Mouse (Mus musculus) urinary bladder, adult 2 months (tissue): ENCODE measurements around the gene Tmtc4. TPM values are rescaled to one million over a fixed set of nuclear protein-coding genes. Genes with fewer than 3 reads are reported as not detected.

Experiments used
- DNase-seq: peaks from one replicate; pipeline ENCODE4 v3.0.0; 2022; ENCODE audit warnings: low spot score
- polyA plus RNA-seq: library from polyadenylated mRNA; depleted of rRNA; stranded (reverse); fragments of >200 nt; gene quantifications from 2 replicates; pipeline ENCODE4 v1.2.3, GENCODE M21; 2012; rRNA removed

The Tmtc4 gene
- 13.8 and 14.0 TPM in 2 replicates for polyA plus RNA-seq

DNA sequence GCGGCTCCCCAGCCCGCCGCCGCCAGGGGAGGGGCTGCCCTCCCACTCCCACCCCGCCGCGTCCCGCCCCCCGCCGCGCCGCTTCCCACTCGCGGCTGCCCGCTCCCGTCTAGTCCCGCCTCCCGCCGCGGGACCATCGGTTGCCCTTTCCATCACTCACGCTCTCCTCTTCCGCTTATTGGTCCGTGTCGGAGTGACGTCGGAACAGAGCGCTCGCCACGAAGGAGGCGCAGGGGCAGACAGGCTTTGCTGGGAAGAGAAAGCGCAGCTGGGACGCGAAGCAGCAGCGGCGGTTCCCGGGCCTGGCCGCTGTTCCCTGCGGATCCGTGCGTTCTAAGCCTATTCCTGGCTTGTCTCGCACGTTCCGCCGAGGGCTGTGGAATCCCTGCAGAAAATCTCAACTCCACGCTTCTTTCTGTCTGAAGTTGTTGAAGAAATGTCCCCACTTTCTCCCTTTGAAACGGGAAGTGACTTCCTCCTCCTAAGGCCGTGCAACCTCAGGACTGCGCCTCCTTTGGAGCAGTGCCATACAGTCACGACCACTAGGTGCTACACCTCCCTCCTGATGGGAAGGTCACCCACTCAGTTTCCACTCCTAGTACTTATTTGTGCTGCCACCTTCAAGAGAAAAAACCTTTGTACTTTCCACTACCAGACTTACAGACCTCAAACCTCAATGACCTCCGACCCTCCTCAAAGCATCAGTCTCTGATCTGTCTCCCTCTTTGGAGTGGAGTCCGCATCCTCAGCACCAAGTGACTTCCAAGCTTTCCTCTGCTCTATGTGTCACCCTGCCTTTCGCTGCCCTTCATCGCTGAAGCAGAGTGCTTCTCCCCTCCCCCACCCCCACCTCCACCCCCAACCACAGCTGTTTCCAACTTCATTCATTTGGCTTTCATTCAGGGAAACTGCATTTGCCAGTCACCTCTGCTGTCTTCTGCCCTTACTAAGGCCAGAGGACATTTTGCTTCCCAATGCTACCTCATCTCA lies at the start of gene Tmtc4:
Gene Tmtc4, minus strand, starts transcription at position 810 of the 990 bp plus-strand sequence.
- peak; percentile 86 for DNase-seq

- DNase-seq: no peak
Measured at GRCm38 (mm10) chr14:123032435-123032834, 48.6 kb upstream of the Tmtc4 start.

- DNase-seq: no peak
Measured at GRCm38 (mm10) chr14:123027876-123028275, 44.0 kb upstream of the Tmtc4 start.

- no peak for DNase-seq
Measured at GRCm38 (mm10) chr14:123022981-123023380, 39.1 kb upstream of the Tmtc4 start.

DNA sequence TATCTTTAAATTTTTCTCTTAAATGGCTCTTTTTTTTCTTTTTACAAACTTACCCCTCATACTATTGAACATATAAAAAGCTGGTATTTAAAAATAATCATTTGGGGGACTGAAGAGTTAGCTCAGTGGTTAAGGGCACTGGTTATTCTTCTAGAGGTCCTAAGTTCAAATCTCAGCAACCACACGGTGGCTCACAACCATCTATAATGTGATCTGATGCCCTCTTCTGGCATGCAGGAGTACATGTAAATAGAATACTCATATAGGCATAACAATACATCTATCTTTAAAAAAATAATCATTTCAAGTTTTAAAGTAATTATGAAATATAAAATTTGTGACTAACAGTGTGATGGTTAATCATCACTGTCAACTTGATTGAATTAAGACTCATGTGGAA lies 32.5 kb upstream of the Tmtc4 start:
- no peak for DNase-seq

- DNase-seq: no peak
Measured at GRCm38 (mm10) chr14:123015687-123016086, 31.9 kb upstream of the Tmtc4 start.

- no peak for DNase-seq
Measured at GRCm38 (mm10) chr14:123009108-123010018, 25.5 kb upstream of the Tmtc4 start.

DNA sequence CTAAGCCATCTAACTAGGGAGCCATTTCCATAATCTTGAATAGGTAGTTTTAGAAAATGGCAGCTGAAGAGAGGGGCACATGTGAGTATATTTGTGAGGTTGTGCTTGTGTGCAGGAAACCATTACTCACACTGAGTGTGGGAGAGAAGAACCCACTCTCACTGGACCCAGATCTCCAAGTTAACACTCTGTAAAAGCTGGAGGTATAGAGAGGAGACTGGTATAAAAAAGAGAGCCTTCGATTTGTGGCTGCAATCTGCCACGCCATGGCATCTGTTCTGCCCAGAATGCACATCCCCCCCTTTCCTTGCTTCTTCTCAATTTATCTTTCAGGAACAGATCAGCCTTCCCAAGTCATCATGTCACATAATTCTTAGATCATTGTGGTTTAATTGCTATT lies 24.8 kb upstream of the Tmtc4 start:
- no peak for DNase-seq

DNA sequence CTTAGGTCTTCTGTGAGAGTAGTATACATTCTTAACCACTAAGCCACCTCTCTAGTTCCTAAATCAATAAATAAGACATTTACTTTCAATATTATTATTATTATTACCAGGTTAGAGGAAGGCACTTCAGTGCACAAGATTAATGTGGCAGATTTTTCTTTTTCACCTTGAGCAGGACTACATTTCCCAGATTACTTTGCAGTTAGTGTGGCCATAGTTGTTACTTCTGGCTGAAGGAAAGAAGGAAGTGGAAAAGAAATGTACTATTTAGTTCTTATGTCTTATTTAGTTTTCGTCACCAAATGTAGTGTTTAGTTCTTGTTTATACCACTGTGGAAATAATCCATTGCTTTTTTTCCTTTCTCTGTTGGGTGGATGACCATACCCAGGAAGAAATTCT lies 19.9 kb upstream of the Tmtc4 start:
- DNase-seq: no peak

- DNase-seq: no peak
Measured at GRCm38 (mm10) chr14:123001391-123001790, 17.6 kb upstream of the Tmtc4 start.

GRCm38 (mm10) chr14:122997465-122997864 lies 13.6 kb upstream of the Tmtc4 start:
- DNase-seq: no peak

DNA sequence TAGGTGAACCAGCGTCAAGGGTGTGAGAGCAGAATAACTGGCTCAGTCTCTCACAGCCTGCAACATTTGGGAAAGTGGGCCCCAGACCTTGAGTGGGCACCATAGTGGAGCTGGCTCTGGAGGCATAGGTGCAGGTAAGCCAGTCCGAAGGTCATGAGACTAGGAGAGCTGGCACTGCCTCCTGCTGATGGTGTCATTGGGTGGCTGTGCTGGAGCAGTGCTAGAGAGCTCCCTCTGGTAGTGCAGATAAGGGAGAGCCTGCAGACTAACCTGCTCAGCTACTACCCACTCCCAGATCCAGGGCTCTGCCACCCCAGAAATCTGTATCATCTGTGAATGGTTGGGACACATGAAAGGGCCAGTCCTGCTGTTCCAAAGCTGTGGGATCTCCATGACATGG lies 10.1 kb upstream of the Tmtc4 start:
- no peak for DNase-seq

GRCm38 (mm10) chr14:122992937-122993336 lies 9.1 kb upstream of the Tmtc4 start:
- no peak for DNase-seq

DNA sequence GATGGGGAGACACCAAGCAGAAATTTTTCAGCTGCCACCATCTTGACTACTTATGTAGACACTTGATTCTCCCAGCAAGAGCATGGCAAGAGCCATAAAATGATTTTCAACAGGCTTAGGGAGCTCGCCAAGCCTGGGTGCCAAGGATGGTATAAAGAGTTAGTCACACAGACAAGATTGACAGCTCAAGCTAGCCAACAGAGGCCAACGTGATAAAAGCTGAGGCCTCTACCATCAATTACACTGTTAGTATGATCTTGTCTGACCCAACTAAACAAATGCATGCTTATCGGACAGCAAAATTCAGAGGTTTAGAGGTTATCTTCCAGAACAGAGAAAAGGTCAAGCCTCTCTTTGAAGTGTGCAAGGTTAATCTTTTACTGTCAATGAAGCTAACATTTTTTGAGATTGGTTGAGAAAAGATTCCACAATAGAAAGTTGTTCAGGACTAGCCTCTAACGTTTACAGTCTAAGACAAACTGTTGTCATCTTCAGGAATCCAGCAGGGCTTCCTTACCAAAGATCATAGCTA lies 6.8 kb upstream of the Tmtc4 start:
- DNase-seq: no peak

DNA sequence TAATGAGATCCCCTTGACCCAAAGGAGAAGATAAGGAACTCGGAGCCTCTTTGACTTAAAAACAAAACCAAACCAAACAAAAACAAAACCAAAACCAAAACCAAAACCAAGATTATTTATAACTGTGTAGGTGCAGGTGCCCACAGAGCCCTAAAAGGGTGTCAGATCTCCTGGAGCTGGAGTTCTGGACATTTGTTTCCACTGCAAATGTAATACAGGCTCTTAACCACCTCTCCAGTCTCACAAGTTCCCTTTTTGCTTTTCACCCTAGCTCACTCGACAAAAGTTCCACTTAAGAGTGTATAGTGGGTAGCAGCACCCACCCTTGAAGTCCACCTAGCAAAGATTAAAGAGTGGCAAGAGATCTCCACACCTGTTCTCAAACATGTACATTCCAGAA lies 2.6 kb upstream of the Tmtc4 start:
- no peak for DNase-seq

- DNase-seq: peak; percentile 66
Measured at GRCm38 (mm10) chr14:122982571-122983225, 1.1 kb downstream of the Tmtc4 start.

DNA sequence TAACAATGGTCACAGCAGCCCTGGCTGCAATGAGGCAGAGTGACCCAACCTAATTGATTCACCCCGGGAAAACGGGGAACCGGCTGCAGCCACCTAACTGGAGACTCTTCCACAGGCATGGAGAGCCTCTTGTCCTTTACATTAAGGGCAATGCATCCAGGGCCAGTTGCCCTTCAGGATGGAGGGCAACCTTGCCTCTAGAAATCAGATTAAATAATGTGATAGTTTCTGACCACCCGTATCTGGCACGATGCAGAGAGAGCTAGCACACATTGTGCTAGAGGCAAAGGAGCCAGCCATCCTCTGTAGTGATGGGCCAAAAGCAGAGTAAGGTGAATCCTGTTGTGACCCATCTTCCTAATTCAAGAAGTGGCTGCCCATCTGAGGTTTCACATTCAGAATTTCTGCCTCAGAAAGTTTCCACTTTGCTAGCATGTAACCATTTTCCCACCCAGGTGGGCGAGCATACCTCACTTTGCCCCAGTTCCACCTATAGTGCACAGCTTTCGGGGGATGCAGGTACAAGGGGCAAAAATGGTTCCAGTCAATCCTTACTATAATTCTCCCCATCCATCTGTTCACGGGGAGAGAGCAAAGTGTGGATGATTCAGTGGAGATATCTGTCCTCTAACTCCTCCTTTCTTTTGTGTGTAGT lies 1.9 kb downstream of the Tmtc4 start:
- DNase-seq: no peak

DNA sequence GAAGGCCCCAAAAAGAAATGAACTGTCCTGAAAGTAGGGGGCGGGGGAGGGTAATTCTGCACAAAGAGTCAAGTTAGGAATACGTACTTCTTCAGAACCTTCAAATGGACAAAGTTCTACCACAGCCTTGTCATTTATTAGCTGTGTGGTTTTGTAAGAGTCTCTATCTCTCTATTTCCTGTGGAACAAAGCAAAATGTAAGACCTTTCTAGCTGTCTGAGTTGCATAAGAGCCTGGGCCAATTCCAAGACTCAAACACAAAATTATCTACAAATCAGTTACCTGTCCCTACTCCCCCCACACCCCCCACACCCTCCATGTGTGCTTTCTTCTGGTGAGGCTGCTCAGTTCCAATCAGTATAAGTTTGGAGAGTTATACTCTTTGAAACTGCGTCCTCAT lies 5.0 kb downstream of the Tmtc4 start:
- DNase-seq: no peak

- no peak for DNase-seq
Measured at GRCm38 (mm10) chr14:122977797-122978140, 6.1 kb downstream of the Tmtc4 start.

- no peak for DNase-seq
Measured at GRCm38 (mm10) chr14:122977056-122977796, 6.6 kb downstream of the Tmtc4 start.
